Mouse (Mus musculus) embryonic facial prominence, embryonic 12.5 days (tissue): ENCODE data around the gene Rab14. TPM values are rescaled to one million over a fixed set of nuclear protein-coding genes. Genes with fewer than 3 reads are reported as not detected.

Experiments
- ATAC-seq: fragments of 200-750 bp; cut with Nextera tagmentation; 2 replicates; pipeline ENCODE4 v1.8.0; 2017; ENCODE audit not compliant: insufficient number of reproducible peaks, insufficient read depth, low FRiP score, low TSS enrichment
- H3K27ac ChIP-seq: fragments of 300-500 bp; sonication (generic); 2 replicates; pipeline ENCODE4 v1.5.1; 2016; ENCODE audit warnings: mild to moderate bottlenecking
- H3K27me3 ChIP-seq: fragments of 300-500 bp; sonication (generic); 2 replicates; pipeline ENCODE4 v1.6.1; 2016; ENCODE audit warnings: mild to moderate bottlenecking, moderate library complexity
- H3K36me3 ChIP-seq: fragments of 300-500 bp; sonication (generic); 2 replicates; pipeline ENCODE4 v1.6.1; 2016; ENCODE audit warnings: mild to moderate bottlenecking
- H3K4me1 ChIP-seq: fragments of 300-500 bp; sonication (generic); 2 replicates; pipeline ENCODE4 v1.6.1; 2016
- H3K4me2 ChIP-seq: fragments of 300-500 bp; sonication (generic); replicated peaks from 2 replicates; pipeline ENCODE4 v1.6.1; 2016; ENCODE audit warnings: mild to moderate bottlenecking, moderate library complexity
- H3K4me3 ChIP-seq: fragments of 300-500 bp; sonication (generic); 2 replicates; pipeline ENCODE4 v1.5.1; 2016; ENCODE audit warnings: mild to moderate bottlenecking
- H3K9ac ChIP-seq: fragments of 300-500 bp; sonication (generic); 2 replicates; pipeline ENCODE4 v1.6.1; 2016; ENCODE audit warnings: mild to moderate bottlenecking, moderate library complexity
- H3K9me3 ChIP-seq: fragments of 300-500 bp; sonication (generic); 2 replicates; pipeline ENCODE4 v1.6.1; 2016; ENCODE audit warnings: mild to moderate bottlenecking, moderate library complexity
- WGBS: fragments of 180-500 bp; shearing (Covaris S2); methylation state at CpG from one replicate; pipeline ENCODE4 v1.1.7; 2016; 5-methylcytosine and 5-hydroxymethylcytosine counted together
- polyA plus RNA-seq: library from polyadenylated mRNA; unstranded; fragments of >200 nt; fragmentation: Nextera tagmentation; extraction: Ambion mirVana; gene quantifications from 2 replicates; pipeline ENCODE4 v1.2.1, GENCODE M21; 2016

Gene Rab14
- polyA plus RNA-seq, 1 experiment from 2014 or later, result 329 TPM

DNA sequence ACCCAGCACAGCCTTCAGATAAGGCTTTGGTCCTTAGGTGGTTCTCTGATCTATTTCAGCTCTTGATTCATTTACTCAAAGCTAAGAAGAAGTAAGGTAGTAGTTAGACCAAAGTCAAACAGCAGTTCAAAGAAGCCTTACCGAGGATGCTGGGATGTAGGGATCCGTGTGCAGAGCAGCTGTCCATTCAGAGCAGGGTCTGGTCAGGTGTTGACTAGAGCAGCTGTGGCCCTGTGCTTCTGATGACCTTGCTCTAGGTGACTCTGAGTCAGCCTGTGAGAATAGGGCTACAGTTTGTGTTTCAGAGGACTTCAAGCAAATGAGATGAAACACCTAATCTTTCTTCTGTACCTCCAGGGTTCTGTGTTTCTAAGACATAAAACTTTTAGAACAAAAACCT lies 31.5 kb downstream of the Rab14 start:
- no peak for ATAC-seq
- no peak overlapping the region for H3K4me2 ChIP-seq
- H3K9ac ChIP-seq, result no peak overlapping the region
- no peaks in the 10 kb centered on the region; the same call in 1 of the 2 replicates for H3K4me1 ChIP-seq
- no peak overlapping the region for H3K4me3 ChIP-seq
- H3K27me3 ChIP-seq, result no peaks in the 10 kb centered on the region
- peaks cover 81% of the 10 kb centered on the region for H3K36me3 ChIP-seq
- no peaks in the 10 kb centered on the region for H3K9me3 ChIP-seq
- H3K27ac ChIP-seq, result no peak overlapping the region
- 87% methylated on average over 2 of the region's 2 CpGs for WGBS

DNA sequence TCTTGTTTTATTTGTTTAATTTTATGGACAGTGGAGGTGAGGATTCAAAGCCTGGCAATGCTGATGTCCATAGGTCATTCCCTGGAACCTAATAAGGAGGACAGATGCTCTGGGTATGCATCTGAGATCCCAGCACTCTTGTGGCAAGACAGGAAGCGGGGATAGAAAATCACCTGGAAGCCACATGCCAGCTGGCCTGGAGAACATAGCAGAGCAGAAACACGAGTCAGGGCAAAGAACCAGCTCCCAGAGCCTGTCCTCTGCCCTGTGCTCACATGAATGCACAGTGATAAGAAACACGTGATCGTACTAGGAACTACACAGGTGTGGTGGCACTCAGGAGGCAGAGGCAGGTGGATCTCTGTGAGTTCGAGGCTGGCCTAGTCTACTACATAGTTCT lies 34.1 kb downstream of the Rab14 start:
- peaks cover 84% of the 10 kb centered on the region for H3K36me3 ChIP-seq
- H3K4me2 ChIP-seq, result no peak overlapping the region
- WGBS, result 91% methylated on average over 5 of the region's 5 CpGs
- no peak for ATAC-seq
- H3K27ac ChIP-seq, result no peak overlapping the region
- H3K4me3 ChIP-seq, result no peak overlapping the region
- H3K4me1 ChIP-seq, result no peaks in the 10 kb centered on the region
- no peaks in the 10 kb centered on the region for H3K27me3 ChIP-seq
- no peak overlapping the region for H3K9ac ChIP-seq
- no peaks in the 10 kb centered on the region for H3K9me3 ChIP-seq

DNA sequence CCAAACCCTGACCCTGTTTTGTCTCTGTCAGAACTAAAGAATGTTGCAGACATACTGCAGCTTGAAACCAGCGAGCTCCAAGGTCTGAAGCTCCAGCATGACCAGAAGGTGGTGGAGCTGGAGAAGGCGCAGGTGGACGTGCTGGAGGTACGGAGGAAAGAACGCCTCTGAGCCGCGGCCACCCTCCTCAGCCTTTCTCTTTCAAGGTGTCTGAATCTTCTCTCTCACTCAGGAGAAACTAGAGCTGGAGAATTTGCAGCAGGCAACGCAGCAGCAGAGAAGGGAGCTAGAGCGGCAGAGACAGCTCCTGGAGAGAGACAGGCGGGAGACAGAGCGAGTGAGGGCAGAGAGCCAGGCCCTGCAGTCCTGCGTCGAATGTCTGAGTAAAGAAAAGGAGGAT lies 35.5 kb downstream of the Rab14 start:
- H3K9me3 ChIP-seq, result no peaks in the 10 kb centered on the region
- H3K4me2 ChIP-seq, result no peak overlapping the region
- ATAC-seq, result no peak
- WGBS, result 93% methylated on average over 13 of the region's 13 CpGs
- H3K9ac ChIP-seq, result no peak overlapping the region
- H3K4me1 ChIP-seq, result no peaks in the 10 kb centered on the region
- H3K27me3 ChIP-seq, result no peaks in the 10 kb centered on the region
- H3K27ac ChIP-seq, result no peak overlapping the region
- H3K4me3 ChIP-seq, result no peak overlapping the region
- peaks cover 76% of the 10 kb centered on the region for H3K36me3 ChIP-seq

GRCm38 (mm10) chr2:35163396-35163795 lies 37.5 kb downstream of the Rab14 start:
- no peaks in the 10 kb centered on the region for H3K27me3 ChIP-seq
- H3K9ac ChIP-seq, result no peak overlapping the region
- no peak overlapping the region for H3K27ac ChIP-seq
- no peaks in the 10 kb centered on the region for H3K4me1 ChIP-seq
- WGBS, result 91% methylated on average over 5 of the region's 5 CpGs
- peaks cover 75% of the 10 kb centered on the region for H3K36me3 ChIP-seq
- H3K4me2 ChIP-seq, result no peak overlapping the region
- no peaks in the 10 kb centered on the region for H3K9me3 ChIP-seq
- ATAC-seq, result no peak
- H3K4me3 ChIP-seq, result no peak overlapping the region

DNA sequence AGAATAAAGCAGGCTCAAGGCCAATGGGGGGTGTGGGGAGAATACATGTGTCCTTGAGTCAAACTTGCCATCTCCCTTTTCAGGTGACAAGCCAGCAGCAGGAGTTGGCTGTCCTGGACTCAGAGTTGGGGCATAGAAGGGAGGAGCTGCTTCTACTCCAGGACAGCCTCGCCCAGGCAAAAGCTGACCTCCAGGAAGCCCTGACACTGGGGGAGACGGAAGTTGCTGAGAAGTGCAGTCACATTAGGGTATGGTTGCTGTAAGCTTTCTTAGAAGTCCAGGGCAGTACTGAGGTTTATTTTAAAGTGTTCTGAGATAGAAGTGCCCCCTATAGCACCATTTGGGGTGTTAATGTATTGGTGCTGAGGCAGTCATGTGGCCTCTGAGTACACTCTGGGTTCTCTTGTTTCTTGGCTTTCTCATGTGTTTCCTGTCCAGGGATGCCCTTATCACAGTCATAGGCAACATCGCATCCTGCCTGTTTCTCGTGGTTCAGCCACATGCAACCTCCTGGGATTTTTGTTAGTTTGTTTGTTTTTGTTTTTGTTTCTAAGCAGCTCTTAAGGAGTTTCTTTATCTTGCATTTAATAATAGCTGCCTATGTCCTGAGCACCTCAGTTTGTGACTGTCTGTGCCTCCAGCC lies 39.0 kb downstream of the Rab14 start:
- Histone ChIP-seq H3K4me3 (no peak overlapping the region), H3K4me2 (no peak overlapping the region), H3K27me3 (no peaks in the 10 kb centered on the region), H3K9ac (no peak overlapping the region), H3K36me3 (peaks cover 75% of the 10 kb centered on the region), H3K27ac (no peak overlapping the region), H3K4me1 (no peaks in the 10 kb centered on the region), H3K9me3 (no peaks in the 10 kb centered on the region)
- WGBS, result 83% methylated on average over 4 of the region's 4 CpGs
- ATAC-seq, result no peak

GRCm38 (mm10) chr2:35160206-35160605 lies 40.7 kb downstream of the Rab14 start:
- no peak overlapping the region for H3K9ac ChIP-seq
- H3K4me3 ChIP-seq, result no peak overlapping the region
- no peak overlapping the region for H3K27ac ChIP-seq
- no peaks in the 10 kb centered on the region for H3K27me3 ChIP-seq
- ATAC-seq, result no peak
- H3K4me1 ChIP-seq, result no peaks in the 10 kb centered on the region
- no peak overlapping the region for H3K4me2 ChIP-seq
- peaks cover 75% of the 10 kb centered on the region for H3K36me3 ChIP-seq
- H3K9me3 ChIP-seq, result no peaks in the 10 kb centered on the region
- WGBS, result 53% methylated on average over 5 of the region's 5 CpGs

GRCm38 (mm10) chr2:35158358-35158757 lies 42.6 kb downstream of the Rab14 start:
- Histone ChIP-seq H3K36me3 (peaks cover 81% of the 10 kb centered on the region), H3K4me1 (no peaks in the 10 kb centered on the region), H3K4me2 (no peak overlapping the region), H3K4me3 (no peak overlapping the region), H3K27ac (no peak overlapping the region), H3K9ac (no peak overlapping the region), H3K27me3 (no peaks in the 10 kb centered on the region), H3K9me3 (no peaks in the 10 kb centered on the region)
- no peak for ATAC-seq
- 73% methylated on average over 3 of the region's 3 CpGs for WGBS

GRCm38 (mm10) chr2:35157836-35158235 lies 43.1 kb downstream of the Rab14 start:
- peaks cover 81% of the 10 kb centered on the region for H3K36me3 ChIP-seq
- WGBS, result 81% methylated on average over 7 of the region's 7 CpGs
- H3K4me3 ChIP-seq, result no peak overlapping the region
- ATAC-seq, result no peak
- no peak overlapping the region for H3K4me2 ChIP-seq
- no peak overlapping the region for H3K27ac ChIP-seq
- H3K9me3 ChIP-seq, result no peaks in the 10 kb centered on the region
- no peaks in the 10 kb centered on the region for H3K4me1 ChIP-seq
- no peaks in the 10 kb centered on the region for H3K27me3 ChIP-seq
- no peak overlapping the region for H3K9ac ChIP-seq

DNA sequence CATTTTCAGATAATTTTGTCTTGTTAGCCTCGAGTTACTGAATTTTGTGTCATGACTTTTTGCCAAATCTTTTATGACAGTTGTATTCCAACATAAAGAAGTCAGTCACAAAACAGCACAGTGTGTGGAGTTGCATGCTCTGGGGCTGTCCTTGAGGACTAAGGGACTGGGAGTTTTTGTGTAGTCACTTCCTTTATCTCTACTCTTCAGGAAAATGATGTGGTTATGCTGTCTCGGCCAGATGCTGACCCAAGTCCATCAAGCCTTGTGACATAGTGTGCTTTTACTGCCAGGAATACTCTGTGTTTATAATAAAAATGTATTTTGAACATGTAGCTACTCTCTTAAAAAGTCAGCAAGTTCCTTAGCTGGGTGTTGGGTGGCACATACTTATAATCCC lies 43.9 kb downstream of the Rab14 start:
- no peaks in the 10 kb centered on the region for H3K9me3 ChIP-seq
- H3K4me1 ChIP-seq, result no peaks in the 10 kb centered on the region
- no peak overlapping the region for H3K9ac ChIP-seq
- no peaks in the 10 kb centered on the region for H3K27me3 ChIP-seq
- H3K27ac ChIP-seq, result no peak overlapping the region
- H3K36me3 ChIP-seq, result peaks cover 81% of the 10 kb centered on the region
- ATAC-seq, result no peak
- 77% methylated on average over 2 of the region's 2 CpGs for WGBS
- no peak overlapping the region for H3K4me3 ChIP-seq
- no peak overlapping the region for H3K4me2 ChIP-seq

- H3K36me3 ChIP-seq, result peaks cover 95% of the 10 kb centered on the region
- H3K27ac ChIP-seq, result no peak overlapping the region
- no peaks in the 10 kb centered on the region for H3K4me1 ChIP-seq
- no peak overlapping the region for H3K4me2 ChIP-seq
- H3K9ac ChIP-seq, result no peak overlapping the region
- 84% methylated on average over 8 of the region's 8 CpGs for WGBS
- H3K4me3 ChIP-seq, result no peak overlapping the region
- H3K9me3 ChIP-seq, result no peaks in the 10 kb centered on the region
- no peaks in the 10 kb centered on the region for H3K27me3 ChIP-seq
- no peak for ATAC-seq
These were observed 46.9 kb downstream of the Rab14 start for GRCm38 (mm10) chr2:35153844-35154554.

GRCm38 (mm10) chr2:35153179-35153578 lies 47.7 kb downstream of the Rab14 start:
- Histone ChIP-seq H3K27me3 (no peaks in the 10 kb centered on the region), H3K4me2 (no peak overlapping the region), H3K4me1 (no peaks in the 10 kb centered on the region), H3K9ac (no peak overlapping the region), H3K36me3 (peaks cover 96% of the 10 kb centered on the region), H3K9me3 (no peaks in the 10 kb centered on the region), H3K27ac (no peak overlapping the region), H3K4me3 (no peak overlapping the region)
- 98% methylated on average over 6 of the region's 6 CpGs for WGBS
- ATAC-seq, result no peak

DNA sequence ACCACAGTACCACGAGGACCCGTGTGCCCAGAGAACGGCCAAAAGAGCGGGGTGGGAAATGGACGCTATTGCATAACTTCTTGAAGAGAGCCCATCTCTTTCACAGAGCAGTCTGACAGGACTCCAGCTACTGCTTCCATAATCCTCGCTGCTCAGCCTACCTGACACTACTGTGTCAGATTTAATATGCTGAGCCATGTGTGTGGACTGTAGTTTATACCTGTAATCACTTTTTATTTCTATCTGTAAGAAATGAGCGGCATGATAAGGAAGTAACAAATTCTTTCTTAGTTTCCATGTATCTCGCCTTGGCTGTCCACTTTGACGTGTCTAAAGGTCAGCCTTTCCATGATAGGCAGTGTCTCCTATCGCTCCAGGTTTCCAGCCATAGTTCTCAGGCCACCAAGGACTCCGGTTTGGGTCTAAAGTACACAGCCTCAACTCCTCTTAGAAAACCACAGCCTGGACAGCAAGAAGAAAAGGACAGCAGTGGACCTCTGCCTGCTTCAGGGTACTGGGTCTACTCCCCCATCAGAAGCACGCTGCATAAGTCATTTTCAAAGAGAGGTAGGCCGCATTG lies 49.5 kb downstream of the Rab14 start:
- Histone ChIP-seq H3K4me2 (no peak overlapping the region), H3K9me3 (no peaks in the 10 kb centered on the region), H3K36me3 (peaks cover 98% of the 10 kb centered on the region), H3K4me1 (no peaks in the 10 kb centered on the region), H3K27me3 (no peaks in the 10 kb centered on the region), H3K4me3 (no peak overlapping the region), H3K27ac (no peak overlapping the region), H3K9ac (no peak overlapping the region)
- WGBS, result 93% methylated on average over 13 of the region's 13 CpGs
- ATAC-seq, result no peak
